Mouse (Mus musculus) cerebellum, postnatal 14 days (tissue): ENCODE results near the gene Slc37a2.
A peak's percentile ranks its signal among the peaks of the same experiment; 100 is the strongest.

Experiments used
- DNase-seq, 2 experiments: peaks; one replicate each; pipeline ENCODE4 v3.0.0; 2021; ENCODE audit warnings: mixed read lengths in 2 of 2

The Slc37a2 gene

DNA sequence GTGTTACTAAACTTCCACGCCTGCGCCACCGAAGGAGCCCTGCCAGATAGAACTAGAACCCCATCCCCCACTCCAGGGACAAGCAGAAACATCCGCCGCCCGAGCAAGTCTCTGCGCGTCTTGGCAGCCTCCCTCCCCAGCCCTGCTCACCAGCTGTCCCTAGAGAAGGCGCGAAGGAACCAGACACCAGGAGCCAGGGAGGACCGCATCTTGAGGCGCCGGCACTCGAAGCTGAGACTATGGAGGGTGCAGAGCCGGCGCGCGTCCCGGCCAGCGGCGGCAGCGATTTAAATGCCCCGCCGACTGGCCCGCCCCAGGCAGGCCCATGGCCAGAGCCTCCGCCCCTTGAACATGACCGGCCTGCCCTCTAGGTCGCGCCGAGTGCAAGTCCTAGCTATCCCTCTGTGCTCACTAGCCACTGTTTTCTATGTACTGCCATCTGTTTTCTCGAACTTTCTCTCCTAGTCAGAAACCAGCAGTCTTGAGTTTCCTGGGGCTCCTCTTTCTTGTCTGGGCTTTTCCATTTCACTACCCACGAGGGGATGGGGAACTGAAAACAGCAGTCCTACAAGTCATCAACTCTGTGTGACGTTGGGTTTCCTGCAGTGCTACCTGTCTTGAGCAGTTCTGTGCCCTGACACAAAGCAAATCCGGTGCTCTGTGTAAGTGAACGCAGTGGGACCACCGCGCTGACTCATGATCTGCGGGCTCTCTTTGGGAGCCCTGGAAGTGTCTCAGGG, at the start of gene Slc37a2:
TSS of gene Slc37a2 (minus strand) at position 590 of the 740 bp plus-strand sequence.
- DNase-seq, result peak; percentile 45 to 56

DNA sequence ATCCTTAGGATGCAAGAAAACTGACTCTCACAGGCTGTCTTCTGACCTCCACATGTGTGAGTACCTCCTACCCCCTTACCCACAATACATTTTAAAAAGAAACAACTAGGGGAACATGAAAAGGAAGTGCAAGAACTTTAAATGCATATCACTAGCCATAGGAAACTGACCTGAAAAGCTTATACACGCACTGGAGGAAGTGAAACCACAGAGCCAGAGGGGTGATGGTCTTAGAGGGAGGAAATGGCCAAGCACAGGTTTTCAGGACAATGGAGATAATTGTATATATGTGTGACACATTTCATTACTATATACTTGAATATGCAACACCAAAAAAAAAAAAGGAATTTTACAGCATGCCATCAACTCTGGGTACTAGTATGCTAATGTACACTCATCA, 46.2 kb upstream of the Slc37a2 start:
- no peak for DNase-seq

DNA sequence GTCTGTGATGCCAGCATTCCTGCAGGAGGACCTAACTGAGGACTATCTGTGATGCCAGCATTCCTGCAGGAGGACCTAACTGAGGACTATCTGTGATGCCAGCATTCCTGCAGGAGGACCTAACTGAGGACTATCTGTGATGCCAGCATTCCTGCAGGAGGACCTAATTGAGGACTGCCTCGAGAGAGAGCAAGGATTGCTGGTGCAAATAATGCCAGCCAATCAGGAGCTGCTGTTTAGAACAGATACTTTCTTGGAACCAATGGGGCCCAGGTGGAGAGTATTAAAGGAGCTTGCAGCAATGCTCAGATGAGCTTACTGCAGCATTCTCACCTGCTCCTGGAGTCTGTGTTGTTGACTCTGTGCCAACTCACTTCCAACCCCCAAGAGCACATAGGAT, 45.0 kb upstream of the Slc37a2 start:
- peak; percentile 5 to 32 for DNase-seq

DNA sequence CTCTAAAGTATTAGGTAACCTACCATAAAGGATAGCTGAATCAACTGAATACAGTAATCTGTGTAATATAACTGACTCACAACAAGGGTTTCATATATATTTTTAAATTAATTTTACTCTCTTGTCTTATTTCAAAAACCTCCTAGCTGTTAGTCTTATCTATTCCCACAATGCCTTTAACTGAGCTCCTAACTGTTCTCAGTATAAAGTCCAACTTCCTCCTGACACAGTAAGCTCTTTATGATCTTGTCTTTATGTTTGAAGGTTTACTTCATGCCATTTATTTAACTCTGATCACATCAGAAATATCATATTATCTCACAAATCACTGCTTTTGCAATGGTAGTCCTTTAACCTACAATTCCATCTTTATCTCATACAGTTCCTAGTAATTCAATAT, 40.0 kb upstream of the Slc37a2 start:
- DNase-seq, result no peak

DNA sequence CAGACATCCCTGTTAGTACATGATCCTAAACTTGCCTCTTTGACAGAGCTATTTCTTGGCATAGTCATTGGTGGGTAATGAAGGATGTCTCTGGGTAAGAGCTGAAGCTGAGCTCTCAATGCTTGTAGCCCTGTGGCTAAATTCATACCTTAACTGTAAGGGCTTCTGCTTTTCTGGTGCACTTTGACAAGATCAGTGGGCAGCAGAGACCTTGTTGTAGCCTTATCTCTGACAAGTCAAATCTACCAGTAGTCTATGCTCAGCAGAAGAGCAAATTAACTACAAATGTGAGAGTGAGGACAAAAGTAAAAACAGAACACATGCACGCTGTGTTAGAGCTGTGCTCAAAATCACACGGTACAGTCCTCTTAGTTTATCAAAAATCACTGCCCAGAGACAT, 11.1 kb upstream of the Slc37a2 start:
- DNase-seq, result no peak

DNA sequence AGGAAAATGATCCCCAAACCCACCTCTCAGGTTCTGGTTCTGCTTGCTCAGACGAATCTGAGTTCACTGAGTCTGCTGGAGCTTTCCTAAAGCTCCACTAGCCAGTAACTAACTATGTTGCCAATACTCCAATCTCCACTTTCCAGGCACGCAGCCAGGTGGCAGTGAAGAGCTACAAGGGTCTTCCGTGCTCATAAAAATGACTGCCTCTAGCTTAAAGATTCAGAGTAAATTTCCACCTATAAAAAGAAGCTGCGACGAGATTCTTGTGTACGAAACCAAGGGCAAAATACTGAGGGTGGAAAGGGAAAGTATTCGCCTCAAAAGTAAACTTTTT, 319 bp upstream of the Slc37a2 start:
- peak; percentile 64 to 79 for DNase-seq

DNA sequence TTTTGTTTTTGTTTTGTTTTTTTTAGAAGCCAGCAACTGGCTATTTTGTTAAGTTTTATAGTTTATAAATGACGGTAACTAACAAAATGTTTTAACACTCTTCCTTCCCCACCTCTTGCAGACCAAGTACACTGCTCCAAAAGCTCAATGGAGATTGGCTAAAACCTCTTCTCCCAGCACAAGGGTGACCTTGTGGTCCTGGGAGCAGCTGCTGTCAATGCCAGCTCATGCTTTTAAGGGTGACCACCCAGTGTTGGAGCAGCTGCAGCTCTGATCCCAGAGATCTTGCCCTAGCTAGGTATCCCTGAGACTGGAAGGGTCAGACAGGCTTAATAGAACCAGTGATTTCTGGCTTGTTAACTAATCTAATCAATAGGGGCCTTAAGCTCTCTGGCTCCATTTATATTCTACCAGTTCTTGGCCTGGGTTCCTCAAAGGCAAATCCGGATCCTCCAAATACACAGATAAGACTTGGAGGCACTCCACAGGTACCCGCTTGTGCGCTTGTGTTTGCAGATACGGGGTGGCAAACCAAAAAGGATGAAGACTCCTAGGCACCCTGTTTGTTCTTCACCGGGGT, 917 bp downstream of the Slc37a2 start:
- DNase-seq, result no peak

DNA sequence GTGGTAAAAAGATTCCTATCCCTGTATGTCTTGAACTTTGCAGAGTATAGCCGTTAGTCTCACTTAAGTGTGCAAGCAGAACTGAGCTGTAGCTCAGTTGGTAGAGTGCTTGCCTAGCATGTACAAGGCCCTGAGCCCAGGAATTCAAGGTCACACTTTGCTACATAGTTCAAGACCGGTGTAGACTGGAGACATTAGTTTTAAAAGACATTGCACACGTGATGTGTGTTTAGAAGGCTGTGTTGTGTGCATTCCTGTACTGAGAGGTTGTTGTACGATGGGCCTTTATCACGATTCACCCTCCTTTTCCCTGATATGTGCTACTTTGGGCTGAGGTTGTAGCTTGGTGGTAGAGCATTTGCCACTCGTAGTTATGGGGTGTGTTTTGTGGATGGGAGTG, 4.9 kb downstream of the Slc37a2 start:
- no peak for DNase-seq

DNA sequence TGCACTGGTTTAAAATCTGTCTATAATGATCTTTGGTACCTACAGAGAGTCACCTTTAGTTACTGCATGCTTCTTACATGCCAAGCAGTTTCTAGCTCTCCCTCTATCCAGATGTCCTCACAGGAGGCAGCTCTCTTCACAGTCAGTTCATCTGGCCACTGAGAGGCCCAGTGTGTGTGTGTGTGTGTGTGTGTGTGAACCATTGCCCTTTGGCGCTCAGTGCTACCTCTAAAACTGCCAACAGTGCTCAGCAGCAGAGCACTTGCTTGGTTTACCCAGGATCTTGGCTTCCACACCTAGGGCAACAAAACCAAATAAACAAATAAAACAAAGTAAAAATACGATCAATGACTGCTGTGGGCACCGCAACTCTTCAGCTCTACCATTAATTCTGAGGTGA, 5.6 kb downstream of the Slc37a2 start:
- peak in 1 of 2 experiments; percentile 34 for DNase-seq

DNA sequence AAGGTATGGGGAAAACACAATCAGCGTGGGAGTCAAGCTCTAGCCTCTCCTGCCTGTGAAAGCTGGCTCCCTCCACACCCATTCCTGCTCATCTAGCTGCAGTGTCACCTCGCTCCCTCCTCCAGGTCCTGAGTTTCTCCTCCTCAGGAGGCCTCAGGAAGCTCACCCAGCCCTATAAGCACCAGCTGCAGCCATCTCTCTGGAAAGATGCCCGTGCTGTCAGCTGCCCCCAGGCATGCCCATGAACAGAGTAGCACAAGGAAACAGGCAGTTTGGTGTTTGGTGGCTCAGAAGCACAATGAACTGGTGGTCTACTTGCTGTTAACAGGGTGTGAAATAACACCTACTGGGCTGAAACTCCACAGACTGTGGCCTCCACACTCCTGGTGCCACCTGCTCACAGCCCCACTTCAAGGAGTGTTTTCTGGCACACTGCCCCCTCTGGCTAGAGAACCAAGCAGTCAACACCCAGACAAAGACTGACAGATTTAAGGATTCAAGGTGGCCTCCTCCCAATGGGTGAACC, 7.1 kb downstream of the Slc37a2 start:
- DNase-seq, result peak; percentile 38 to 59

DNA sequence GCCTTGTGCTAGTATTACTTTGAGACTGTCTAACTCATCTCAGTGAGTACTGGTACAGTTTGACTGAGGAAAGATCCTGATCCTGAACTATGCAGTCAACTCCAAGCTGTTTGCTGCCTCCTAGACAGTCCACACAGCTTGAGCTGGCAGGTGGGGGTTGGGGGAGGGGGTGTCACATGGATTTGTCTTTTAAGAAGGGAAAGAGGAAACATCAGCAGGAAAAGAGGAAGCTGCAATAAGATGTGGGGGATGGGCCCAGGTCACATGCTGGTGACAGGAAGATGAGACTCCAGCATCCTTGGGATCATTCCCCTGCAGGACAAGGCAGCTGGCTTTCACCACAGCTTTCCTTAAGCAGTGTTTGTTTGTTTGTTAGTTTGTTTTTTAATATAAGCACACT, 8.1 kb downstream of the Slc37a2 start:
- DNase-seq, result peak in 1 of 2 experiments; percentile 23

DNA sequence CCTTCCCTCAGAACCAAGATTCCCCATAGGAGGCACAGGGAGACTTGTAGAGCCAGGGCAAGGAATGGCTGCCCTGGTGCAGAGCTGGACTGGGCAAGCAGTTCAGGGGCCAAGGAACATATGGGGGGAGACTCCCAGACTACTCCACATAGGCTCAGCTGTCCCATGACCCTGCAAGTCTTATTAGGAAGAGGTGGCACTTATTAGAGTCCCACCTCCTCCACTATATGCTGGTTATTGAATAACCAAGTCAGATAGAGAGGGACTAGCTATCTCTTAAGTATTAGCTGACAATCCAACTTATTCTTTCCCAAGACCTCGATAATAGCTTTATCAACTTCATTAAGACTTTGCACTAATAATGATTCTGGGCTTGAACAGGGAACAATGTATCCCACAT, 9.7 kb downstream of the Slc37a2 start:
- no peak for DNase-seq

DNA sequence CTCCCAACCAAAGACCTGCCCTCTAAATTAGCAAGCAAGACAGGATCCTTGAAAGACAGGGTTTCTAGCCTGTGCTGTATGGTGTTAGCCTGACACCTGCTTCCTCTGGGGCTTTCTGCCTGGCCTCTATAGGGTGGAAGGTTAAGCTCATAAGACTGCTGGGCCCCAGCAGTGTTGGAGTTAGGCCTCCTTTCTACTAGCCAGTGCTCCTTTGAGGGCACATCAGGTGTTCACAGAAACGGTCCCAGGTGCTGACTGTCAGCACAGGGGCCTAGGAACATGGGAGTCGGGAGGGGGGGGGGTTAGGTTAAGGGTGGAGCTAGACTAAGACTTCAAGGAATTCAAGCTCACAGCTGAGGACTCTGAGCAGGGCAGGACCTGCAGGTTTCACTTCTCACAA, 10.1 kb downstream of the Slc37a2 start:
- no peak for DNase-seq

DNA sequence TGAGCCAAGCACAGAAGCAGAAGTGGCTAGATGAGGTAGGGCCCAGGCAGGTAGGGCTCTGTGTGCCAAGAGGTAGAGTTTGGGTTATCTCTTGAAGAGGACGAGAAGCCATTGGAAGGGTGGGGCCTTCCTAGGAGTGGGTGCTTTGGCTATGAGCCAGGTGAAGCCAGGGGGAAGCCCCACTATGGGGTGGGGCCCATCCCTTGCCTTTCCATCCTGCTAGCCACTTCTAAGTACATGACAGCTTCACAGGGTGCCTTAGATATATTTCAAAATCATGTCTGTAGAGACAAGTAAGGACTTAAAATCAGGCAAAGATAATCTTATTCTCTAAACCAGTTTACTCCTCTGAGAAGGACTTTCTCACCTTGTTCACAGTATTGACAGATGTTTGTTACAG, 10.9 kb downstream of the Slc37a2 start:
- no peak for DNase-seq

DNA sequence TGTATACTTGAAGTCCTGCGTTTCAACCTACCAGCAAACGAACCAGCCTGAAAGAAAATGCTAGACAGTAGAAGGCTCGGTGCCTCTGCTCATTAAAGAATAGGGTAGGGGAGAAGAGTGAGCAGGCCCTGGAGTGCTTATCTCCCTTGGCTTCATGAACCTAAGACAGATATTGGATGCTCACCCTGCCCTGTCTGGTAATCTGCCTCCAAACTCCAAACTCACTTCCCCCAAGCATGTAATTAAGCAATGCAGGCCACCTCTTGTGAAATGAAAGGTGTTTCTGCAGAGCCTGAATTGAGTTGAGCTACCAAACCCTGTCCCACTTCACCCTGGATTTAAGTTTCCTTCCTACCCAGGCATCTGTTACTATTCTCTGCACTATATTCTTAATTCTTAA, 12.8 kb downstream of the Slc37a2 start:
- DNase-seq, result no peak

DNA sequence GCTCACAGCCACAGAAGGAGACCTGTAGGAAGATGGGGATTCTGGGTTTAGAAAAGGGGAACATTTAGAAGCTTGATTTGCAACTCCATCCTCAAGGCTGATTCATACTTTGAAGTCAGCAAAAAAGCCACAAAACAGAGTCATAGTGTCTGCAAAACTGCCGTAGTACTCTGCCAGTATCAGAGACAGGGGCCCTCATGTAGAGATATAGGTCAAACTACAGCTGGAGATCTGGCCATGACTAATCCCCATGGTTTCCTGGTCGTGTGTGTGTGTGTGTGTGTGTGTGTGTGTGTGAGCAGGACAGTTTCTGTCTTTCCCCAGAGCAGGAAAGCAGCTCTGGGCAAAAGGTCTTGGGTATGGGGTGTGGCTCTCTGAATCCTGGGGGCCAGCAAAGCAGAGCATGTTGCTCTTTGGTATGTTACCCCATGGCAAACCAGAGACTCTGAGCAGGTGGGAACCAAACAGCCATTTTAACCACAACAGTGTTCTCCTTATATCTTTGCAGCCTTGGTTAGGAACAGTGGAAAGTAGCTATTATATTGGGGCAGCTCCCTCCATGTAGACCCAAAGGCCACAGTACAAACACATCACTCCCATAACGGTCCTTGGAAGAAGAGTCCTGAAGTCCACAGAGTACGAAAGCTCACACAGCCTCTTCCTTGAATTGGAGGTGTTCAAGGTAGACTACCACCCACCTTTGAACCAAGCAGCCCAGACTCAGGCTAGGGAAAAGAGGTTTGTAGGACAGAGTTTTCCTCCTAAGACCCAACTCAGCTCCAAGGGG, 19.4 kb downstream of the Slc37a2 start:
- peak; percentile 17 to 36 for DNase-seq

DNA sequence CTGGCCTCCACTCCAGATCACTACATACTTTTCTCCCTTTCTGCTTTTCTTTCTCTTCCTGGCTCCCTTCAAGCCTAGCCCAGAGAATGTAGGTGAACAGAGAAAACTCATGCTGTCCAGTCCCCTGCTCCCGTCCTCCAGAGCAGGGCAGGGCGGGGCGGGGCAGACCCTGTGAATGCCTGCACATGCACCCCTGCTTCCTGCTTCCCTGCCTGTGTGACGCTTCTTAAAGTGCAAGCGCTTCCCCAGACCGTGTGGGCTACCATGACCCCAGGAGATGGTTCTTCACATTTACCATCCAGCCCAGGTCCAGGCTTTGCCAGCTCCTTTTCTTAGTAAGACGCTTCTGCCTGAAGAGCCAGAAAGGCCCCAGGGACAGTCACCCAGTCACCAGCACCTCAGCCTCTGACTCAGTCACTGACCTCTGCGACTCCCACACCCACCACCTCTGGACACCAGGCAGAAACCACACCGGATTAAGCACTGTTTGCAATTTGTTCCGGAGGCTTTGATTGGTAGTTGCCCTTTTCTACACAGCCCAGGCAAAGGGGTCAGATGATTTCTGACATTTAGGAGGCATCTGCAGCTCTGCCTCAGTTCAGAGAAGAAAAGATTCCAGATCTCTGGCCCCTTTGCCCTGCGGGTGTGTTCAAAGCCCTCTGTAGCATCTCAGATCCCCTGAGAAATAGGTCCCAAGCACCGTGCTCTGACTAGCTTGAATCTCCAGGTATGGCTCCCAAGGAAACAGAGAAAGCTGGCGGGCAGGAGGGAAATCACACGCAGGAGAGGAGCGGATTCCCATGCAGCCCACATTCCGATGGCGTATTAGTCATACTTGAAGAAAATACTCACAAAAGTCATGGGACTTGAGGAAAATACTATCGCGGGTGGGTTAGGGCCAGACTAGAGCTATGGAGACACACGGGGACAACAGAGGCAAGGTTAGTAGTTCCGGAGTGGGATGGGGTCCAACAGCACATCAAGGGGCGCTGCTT, 23.0 kb downstream of the Slc37a2 start:
- DNase-seq, result no peak

DNA sequence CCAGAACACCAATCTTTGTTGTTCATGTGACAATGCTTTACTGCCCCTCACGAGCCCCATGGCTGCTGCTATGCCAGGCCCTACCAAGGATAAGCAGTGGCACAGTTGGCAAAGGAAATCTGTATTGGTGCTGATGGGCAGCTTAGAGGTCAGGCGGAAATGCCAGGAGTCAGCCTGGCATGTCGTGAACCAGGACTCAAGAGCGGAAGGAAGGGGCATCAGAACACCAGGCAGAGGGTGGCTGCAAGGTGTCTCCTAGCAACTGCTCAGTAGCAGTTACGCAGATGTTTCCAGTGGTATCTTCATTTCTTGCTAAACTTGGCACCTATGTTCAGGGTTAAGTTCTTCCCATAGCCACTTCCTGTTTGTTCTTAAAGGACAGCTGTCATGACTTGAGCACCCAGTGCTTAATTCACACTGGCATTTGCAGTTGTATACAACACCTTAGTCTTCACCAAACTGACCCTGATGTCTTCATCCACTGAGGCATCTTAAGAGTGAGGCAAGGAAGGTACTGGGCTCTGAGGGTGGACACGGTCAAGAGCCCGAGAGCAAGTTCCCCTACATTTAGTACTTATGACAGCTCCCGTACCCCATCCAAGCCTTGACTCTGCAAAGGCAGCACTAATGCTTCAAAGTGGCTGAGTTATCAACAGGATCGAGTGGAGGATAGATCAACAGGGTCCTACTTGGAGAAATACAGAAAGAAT, 24.9 kb downstream of the Slc37a2 start:
- DNase-seq, result no peak

DNA sequence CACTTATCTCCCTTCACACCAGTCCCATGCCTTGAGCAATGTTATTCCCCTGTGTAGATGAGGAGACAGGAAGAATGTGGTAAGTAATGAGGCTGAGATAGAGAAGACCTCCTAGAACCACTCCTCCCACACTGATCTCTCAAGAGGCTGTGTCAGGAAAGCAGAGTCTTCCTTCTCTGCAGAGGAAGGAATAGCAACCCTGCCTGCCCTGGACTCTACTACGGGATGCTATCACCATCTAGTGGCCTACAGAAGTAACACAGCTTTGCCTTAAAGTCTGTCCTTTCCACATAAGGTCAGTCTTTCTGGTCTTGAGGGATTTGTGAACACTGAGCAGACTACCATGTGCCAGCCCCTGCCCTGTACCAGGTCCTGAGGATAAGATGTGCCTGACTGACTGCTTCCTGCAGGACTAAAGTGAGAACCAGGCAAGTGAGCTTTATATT, 25.6 kb downstream of the Slc37a2 start:
- DNase-seq, result peak; percentile 79 to 83

DNA sequence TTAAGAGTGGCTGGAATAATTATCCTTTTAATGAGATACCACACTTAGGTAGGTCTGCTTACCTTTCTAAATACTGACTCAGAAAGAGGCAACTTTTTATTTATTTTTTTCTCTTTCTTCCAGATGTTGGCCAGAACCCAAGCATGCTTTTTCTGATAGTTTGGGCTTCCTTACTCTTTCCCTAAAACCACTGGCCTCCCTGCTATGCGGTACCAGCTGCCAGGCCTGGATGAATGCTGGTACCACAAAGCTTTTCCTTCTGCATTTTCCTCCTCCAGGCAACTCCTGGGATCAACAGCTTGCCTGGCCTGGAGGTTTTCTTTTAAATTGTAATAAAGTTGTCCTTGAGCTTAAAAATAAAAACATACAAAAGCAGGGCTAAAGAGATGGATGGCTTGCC, 30.0 kb downstream of the Slc37a2 start:
- DNase-seq, result no peak

DNA sequence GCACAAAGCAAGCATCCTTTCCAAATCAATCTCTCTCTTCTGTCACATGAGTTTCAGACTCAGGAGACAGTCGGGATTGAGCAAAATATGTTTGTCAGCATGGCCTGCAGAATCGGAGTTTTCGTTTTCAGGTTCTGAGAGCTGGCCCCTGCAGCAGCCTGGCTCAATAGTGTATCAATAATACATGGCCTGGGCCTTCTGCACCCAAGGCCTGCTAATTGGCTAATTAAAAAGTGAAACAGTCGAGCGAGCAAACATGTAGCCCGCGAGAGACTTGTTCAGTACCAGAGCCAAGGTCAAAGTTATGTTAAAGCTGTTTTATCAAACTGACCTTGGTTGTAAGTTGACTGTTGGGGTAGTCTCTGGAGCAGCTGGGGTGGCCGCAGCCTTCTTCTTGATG, 34.8 kb downstream of the Slc37a2 start:
- DNase-seq, result no peak
